Mouse (Mus musculus) kidney, adult 2 months (tissue): ENCODE measurements around the gene Epb41l3. TPM values are rescaled to one million over a fixed set of nuclear protein-coding genes. Genes with fewer than 3 reads are reported as not detected.

Experiments
- DNase-seq: peaks from one replicate; pipeline ENCODE4 v3.0.0; 2021
- H3K27ac ChIP-seq: fragments of 200-500 bp; 2 replicates; pipeline ENCODE4 v1.5.1; 2012; ENCODE audit warnings: low read depth, low read length, control low read depth, inconsistent platforms; ENCODE audit not compliant: insufficient read depth
- H3K27me3 ChIP-seq: fragments of 200-500 bp; replicated peaks from 2 replicates; pipeline ENCODE4 v1.6.1; 2012; ENCODE audit warnings: mild to moderate bottlenecking, moderate library complexity, low read length, inconsistent platforms; ENCODE audit not compliant: control insufficient read depth, insufficient read depth
- H3K36me3 ChIP-seq: fragments of 200-500 bp; 2 replicates; pipeline ENCODE4 v1.6.1; 2012; ENCODE audit warnings: mild to moderate bottlenecking, moderate library complexity, low read length, inconsistent platforms; ENCODE audit not compliant: control insufficient read depth, insufficient read depth
- H3K4me1 ChIP-seq: fragments of 200-500 bp; 2 replicates; pipeline ENCODE4 v1.6.1; 2011; ENCODE audit warnings: low read length; ENCODE audit not compliant: control insufficient read depth, insufficient read depth
- H3K4me3 ChIP-seq: fragments of 200-500 bp; 2 replicates; pipeline ENCODE4 v1.5.1; 2011; ENCODE audit warnings: mild to moderate bottlenecking, low read depth, low read length, control low read depth; ENCODE audit not compliant: insufficient read depth
- CTCF ChIP-seq: fragments of 200-500 bp; conservative IDR thresholded peaks from 2 replicates; pipeline ENCODE4 v1.5.1; 2011; ENCODE audit warnings: low read depth, mild to moderate bottlenecking, control low read depth, low read length, moderate library complexity, mixed read lengths; ENCODE audit not compliant: insufficient read depth, insufficient read length
- POLR2A ChIP-seq: fragments of 200-500 bp; IDR thresholded peaks from one replicate; pipeline ENCODE4 v1.6.1; 2011; ENCODE audit warnings: low read depth, low read length, control low read depth
- WGBS: fragments of 180-500 bp; shearing (Covaris S2); methylation state at CpG from one replicate; pipeline ENCODE4 v1.1.7; 2018; 5-methylcytosine and 5-hydroxymethylcytosine counted together
- polyA plus RNA-seq: library from polyadenylated mRNA; depleted of rRNA; stranded (reverse); fragments of >200 nt; gene quantifications from 2 replicates; pipeline ENCODE4 v1.2.3, GENCODE M21; 2012

Gene Epb41l3
- polyA plus RNA-seq, 1 experiment: 35.5 TPM

DNA sequence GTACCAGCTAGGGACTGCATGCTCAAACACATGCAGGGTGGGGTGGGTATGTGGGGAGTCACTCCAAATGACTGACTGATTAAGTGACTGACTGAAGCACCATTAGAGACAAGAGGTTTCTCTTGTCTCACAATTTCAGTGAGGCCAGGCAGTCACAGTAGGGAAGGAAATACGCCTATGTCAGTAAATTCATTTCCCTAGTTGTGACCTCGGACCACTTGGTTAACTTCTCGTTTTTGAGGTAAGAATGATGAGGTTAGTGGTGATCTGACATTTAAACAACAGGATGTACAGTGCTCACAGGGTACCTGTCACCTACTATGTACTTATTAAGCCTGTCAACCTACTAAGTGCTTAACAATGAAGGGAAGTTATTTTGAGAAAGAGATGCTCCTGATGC, 67.5 kb downstream of the Epb41l3 start:
- no peaks in the 10 kb centered on the region for H3K36me3 ChIP-seq
- no peak for TF ChIP-seq CTCF
- TF ChIP-seq POLR2A: no peak
- no peak for DNase-seq
- 70% methylated on average over 3 of the region's 3 CpGs for WGBS
- no peak overlapping the region for H3K4me3 ChIP-seq
- no peak overlapping the region for H3K27ac ChIP-seq
- no peaks in the 10 kb centered on the region for H3K4me1 ChIP-seq
- no peaks in the 10 kb centered on the region for H3K27me3 ChIP-seq

DNA sequence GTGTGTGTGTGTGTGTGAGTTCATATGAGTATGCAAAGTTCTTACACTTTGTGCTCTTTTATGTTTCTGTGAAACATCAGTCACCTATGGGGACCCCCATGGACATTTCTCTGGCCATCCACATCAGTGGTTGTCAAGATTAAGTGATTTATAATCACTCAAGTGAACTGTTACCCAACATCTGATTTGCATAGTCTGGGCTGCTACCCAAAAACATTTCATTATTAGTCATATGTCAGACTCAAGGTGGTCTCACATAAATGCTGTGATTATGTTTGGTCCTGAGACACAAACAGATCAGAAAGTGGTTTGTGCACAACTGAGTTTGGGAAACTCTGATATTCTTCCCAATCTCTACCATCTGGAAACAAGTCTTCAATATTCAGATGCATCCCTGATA, 75.3 kb downstream of the Epb41l3 start:
- TF ChIP-seq POLR2A: no peak
- TF ChIP-seq CTCF: no peak

DNA sequence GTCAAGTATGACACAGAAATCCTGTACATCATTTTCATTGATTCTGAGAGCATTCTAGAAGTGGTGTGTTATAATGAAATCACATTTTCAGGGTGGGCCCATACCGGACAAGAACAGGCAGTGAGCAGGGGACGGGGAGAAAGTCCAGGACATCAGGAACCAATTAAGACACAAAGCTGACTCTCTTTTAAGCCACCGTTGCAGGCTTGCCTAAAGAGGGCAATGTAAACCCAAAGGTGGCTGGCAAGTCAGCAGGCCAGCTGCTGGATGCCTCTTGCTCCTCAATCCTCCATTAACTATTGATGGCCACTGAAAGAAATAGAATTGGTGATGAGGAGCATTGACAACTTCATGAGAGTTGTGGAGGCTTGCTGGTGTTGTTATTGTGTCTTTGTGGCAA, 75.8 kb downstream of the Epb41l3 start:
- Histone ChIP-seq H3K36me3 (no peaks in the 10 kb centered on the region), H3K27me3 (no peaks in the 10 kb centered on the region), H3K27ac (no peak overlapping the region), H3K4me1 (no peaks in the 10 kb centered on the region), H3K4me3 (no peak overlapping the region)
- no peak for DNase-seq
- WGBS: 38% methylated on average over 3 of the region's 3 CpGs
- TF ChIP-seq POLR2A (no peak), CTCF (no peak)

More for the DNA sequence above, 75.3 kb downstream of the Epb41l3 start:
- Histone ChIP-seq H3K27ac (no peak overlapping the region), H3K4me1 (no peaks in the 10 kb centered on the region), H3K36me3 (no peaks in the 10 kb centered on the region), H3K4me3 (no peak overlapping the region), H3K27me3 (no peaks in the 10 kb centered on the region)
- DNase-seq: no peak

DNA sequence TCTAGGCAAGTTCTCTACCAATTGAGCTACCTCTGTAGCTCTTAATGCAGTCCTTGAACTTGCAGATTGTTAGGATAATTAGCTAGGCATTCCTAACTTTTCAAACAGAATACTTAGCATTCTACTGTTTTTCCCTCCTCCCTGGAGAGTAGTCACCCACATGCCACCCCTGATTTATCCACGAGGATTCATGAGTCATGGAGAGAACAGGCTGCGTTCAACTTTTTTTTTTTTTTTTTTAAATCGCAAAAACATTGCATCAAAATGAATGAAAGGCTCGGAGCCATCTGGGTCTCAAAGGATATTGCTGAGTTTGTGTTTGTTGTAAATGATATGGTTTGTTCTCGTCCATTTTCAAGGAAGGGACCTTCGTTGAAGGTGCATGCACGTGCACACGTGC, 79.6 kb downstream of the Epb41l3 start:
- H3K36me3 ChIP-seq: no peaks in the 10 kb centered on the region
- 76% methylated on average over 8 of the region's 8 CpGs for WGBS
- no peak for TF ChIP-seq CTCF
- TF ChIP-seq POLR2A: no peak
- peaks cover 2% of the 10 kb centered on the region; the same call in 1 of the 2 replicates for H3K27me3 ChIP-seq
- no peak overlapping the region for H3K27ac ChIP-seq
- DNase-seq: no peak
- H3K4me1 ChIP-seq: no peaks in the 10 kb centered on the region
- no peak overlapping the region for H3K4me3 ChIP-seq

DNA sequence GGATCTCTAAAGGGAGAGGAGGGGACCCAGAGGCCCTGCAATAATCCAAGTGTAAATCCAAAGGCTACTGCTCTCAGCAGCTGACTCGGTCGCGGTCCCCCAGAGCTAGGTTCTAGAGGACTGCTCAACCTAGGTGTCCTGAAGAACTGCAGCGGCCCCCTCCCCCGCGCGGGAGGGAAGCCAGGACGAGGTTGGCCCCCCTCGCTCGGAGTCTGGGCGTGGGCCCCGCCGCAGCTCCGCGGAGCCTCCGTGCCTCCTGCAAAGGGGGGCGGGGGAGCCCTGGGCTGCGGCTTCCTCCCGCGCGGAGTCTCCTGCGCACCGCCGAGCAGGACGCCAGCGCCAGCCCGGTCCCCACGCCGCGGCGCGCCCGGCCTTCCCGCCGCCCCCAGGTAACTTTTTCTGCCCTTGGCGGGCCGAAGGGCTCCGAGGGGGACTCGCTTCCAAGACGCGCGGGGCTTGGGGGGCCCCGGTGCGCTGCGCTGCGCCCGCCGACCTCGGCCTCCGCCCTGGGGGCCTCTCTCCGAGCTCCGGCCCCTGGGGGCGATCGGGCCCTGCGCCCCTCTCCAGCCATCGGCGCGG, 81.1 kb downstream of the Epb41l3 start:
- no peak for DNase-seq
- TF ChIP-seq CTCF (no peak), POLR2A (no peak)
- WGBS: 1% methylated on average over 58 of the region's 58 CpGs
- H3K4me1 ChIP-seq: no peaks in the 10 kb centered on the region
- peaks cover 2% of the 10 kb centered on the region; the same call in 1 of the 2 replicates for H3K27me3 ChIP-seq
- no peak overlapping the region for H3K27ac ChIP-seq
- H3K36me3 ChIP-seq: no peaks in the 10 kb centered on the region
- peak overlapping the region; percentile 57 for H3K4me3 ChIP-seq

DNA sequence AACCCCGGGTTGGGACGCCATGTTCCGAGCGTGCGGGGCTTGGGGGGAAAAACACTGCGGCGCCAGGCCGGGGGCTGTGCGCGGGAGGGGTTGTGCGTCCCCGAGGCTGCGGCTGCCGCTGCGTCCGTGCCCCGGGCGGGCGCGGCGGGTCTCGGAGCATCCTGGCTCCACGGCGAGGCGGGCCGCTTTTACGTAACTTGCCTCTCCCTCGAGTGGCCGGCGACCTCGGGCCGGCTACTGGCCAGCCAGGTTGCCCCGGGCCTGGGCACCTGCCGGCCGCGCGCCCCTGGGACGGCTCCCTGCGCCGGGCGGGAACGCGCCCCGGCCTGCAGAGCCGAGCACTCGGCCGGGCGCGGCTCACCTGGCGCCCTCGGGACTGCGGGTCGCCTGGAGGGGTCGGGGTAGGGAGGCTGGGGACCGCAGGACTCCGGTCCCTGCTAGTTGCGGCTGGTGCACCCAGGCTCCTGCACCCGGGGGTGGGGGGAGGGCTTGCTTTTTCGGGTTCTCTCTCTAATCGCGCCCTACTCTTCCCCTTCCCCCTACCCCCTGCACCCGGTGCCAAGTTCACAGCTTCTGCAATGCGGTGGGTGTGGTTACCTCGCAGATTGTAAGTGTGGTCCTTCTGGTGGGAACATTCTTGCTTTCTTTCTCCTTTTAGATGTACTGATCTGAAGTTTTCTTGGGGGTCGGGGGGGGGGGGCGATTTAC, 81.8 kb downstream of the Epb41l3 start:
- no peaks in the 10 kb centered on the region for H3K4me1 ChIP-seq
- DNase-seq: peak; percentile 18
- peaks cover 2% of the 10 kb centered on the region; the same call in 1 of the 2 replicates for H3K27me3 ChIP-seq
- TF ChIP-seq POLR2A (no peak), CTCF (no peak)
- WGBS: 1% methylated on average over 66 of the region's 66 CpGs
- peak overlapping the region; percentile 57 for H3K4me3 ChIP-seq
- H3K36me3 ChIP-seq: no peaks in the 10 kb centered on the region
- no peak overlapping the region for H3K27ac ChIP-seq

DNA sequence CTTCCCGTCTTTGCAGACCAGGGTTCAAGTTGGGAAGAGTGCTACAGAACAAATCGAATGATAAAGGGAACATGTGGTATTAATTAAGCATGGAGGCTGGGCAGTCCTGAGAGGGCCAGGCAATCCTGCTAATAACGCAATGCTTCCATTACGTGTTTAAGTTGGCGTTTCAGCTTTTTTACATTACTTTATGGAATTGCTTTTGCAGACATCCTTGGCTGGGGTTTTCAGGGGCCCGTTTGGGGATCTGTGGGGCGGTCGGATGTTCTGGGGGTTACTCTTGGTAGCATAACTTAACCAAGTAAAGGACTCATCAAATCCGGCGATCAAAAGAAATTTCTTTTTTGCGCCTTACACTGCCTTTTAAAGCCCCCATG, 82.3 kb downstream of the Epb41l3 start:
- 22% methylated on average over 11 of the region's 11 CpGs for WGBS
- no peak overlapping the region for H3K4me3 ChIP-seq
- no peak for DNase-seq
- H3K27ac ChIP-seq: no peak overlapping the region
- no peak for TF ChIP-seq POLR2A
- no peak for TF ChIP-seq CTCF
- H3K36me3 ChIP-seq: no peaks in the 10 kb centered on the region
- no peaks in the 10 kb centered on the region for H3K4me1 ChIP-seq
- H3K27me3 ChIP-seq: peaks cover 2% of the 10 kb centered on the region; the same call in 1 of the 2 replicates

DNA sequence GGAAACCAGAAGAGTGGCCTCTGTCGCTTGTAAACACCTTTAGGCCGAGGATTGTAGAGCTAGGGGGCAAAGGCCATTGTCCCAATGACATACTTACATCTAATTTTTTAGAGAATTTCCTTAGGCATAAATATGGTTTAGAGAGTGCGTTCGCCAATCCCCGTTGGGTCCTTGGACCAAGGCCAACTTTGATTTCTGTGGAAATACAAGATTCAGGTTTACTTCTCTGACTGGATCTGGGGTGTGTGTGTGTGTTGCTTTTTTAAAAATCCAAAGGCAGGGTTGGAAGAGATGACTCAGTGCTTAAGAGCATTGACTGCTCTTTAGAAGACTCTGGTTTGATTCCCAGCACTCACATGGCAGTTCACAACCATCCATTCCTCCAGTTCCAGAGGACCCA, 83.2 kb downstream of the Epb41l3 start:
- 81% methylated on average over 5 of the region's 5 CpGs for WGBS
- no peak overlapping the region for H3K27ac ChIP-seq
- H3K27me3 ChIP-seq: peaks cover 2% of the 10 kb centered on the region; the same call in 1 of the 2 replicates
- H3K4me1 ChIP-seq: no peaks in the 10 kb centered on the region
- no peak for DNase-seq
- H3K4me3 ChIP-seq: no peak overlapping the region
- H3K36me3 ChIP-seq: no peaks in the 10 kb centered on the region
- TF ChIP-seq POLR2A: no peak
- TF ChIP-seq CTCF: no peak
